Mouse (Mus musculus) heart, embryonic 10.5 days (tissue): ENCODE measurements around the gene Actg2. TPM values are rescaled to one million over a fixed set of nuclear protein-coding genes. Genes with fewer than 3 reads are reported as not detected.

Experiments
- DNase-seq: peaks from one replicate; pipeline ENCODE4 v3.0.0-alpha.2; 2017; ENCODE audit warnings: low spot score
- H3K27ac ChIP-seq: fragments of 300-500 bp; sonication (generic); 2 replicates; pipeline ENCODE4 v1.5.1; 2016; ENCODE audit warnings: mild to moderate bottlenecking
- H3K27me3 ChIP-seq: fragments of 300-500 bp; sonication (generic); 2 replicates; pipeline ENCODE4 v1.6.1; 2016; ENCODE audit warnings: mild to moderate bottlenecking; ENCODE audit not compliant: poor library complexity, insufficient read depth, severe bottlenecking
- H3K36me3 ChIP-seq: fragments of 300-500 bp; sonication (generic); 2 replicates; pipeline ENCODE4 v1.6.1; 2016; ENCODE audit warnings: mild to moderate bottlenecking, moderate library complexity
- H3K4me1 ChIP-seq: fragments of 300-500 bp; sonication (generic); 2 replicates; pipeline ENCODE4 v1.6.1; 2016; ENCODE audit warnings: mild to moderate bottlenecking
- H3K4me3 ChIP-seq: fragments of 300-500 bp; sonication (generic); 2 replicates; pipeline ENCODE4 v1.5.1; 2016; ENCODE audit warnings: mild to moderate bottlenecking, moderate library complexity
- H3K9me3 ChIP-seq: fragments of 300-500 bp; sonication (generic); 2 replicates; pipeline ENCODE4 v1.6.1; 2016; ENCODE audit warnings: mild to moderate bottlenecking, moderate library complexity
- WGBS: fragments of 180-500 bp; shearing (Covaris S2); methylation state at CpG from one replicate; pipeline ENCODE4 v1.1.7; 2016; 5-methylcytosine and 5-hydroxymethylcytosine counted together
- polyA plus RNA-seq: library from polyadenylated mRNA; unstranded; fragments of >200 nt; fragmentation: Nextera tagmentation; extraction: Ambion mirVana; gene quantifications from 2 replicates; pipeline ENCODE4 v1.2.1, GENCODE M21; 2016

Gene Actg2
- polyA plus RNA-seq, 1 experiment from 2014 or later: 7.0 TPM

GRCm38 (mm10) chr6:83487298-83487697 is 48.8 kb downstream of the Actg2 start:
- 84% methylated on average over 4 of the region's 4 CpGs for WGBS
- Histone ChIP-seq H3K27me3 (no peaks in the 10 kb centered on the region), H3K9me3 (no peaks in the 10 kb centered on the region), H3K27ac (no peak overlapping the region), H3K4me1 (0 out of 2 replicates have a peak, but pooled peaks cover 5% of the 10 kb centered on the region), H3K4me3 (no peak overlapping the region), H3K36me3 (peaks cover 80% of the 10 kb centered on the region)
- no peak for DNase-seq

- DNase-seq: no peak
- Histone ChIP-seq H3K9me3 (no peaks in the 10 kb centered on the region), H3K36me3 (peaks cover 94% of the 10 kb centered on the region), H3K27me3 (no peaks in the 10 kb centered on the region), H3K4me3 (no peak overlapping the region), H3K27ac (no peak overlapping the region), H3K4me1 (0 out of 2 replicates have a peak, but pooled peaks cover 5% of the 10 kb centered on the region)
- 76% methylated on average over 4 of the region's 4 CpGs for WGBS
Observed at GRCm38 (mm10) chr6:83485854-83486253, 50.2 kb downstream of the Actg2 start.

GRCm38 (mm10) chr6:83483776-83484175 is 52.3 kb downstream of the Actg2 start:
- no peak overlapping the region for H3K27ac ChIP-seq
- DNase-seq: no peak
- H3K4me3 ChIP-seq: no peak overlapping the region
- H3K27me3 ChIP-seq: no peaks in the 10 kb centered on the region
- no peaks in the 10 kb centered on the region for H3K9me3 ChIP-seq
- H3K4me1 ChIP-seq: 0 out of 2 replicates have a peak, but pooled peaks cover 5% of the 10 kb centered on the region
- 92% methylated on average over 7 of the region's 7 CpGs for whole genome bisulfite sequencing
- H3K36me3 ChIP-seq: peaks cover 90% of the 10 kb centered on the region

- WGBS: 59% methylated on average over 10 of the region's 10 CpGs
- Histone ChIP-seq H3K27ac (no peak overlapping the region), H3K4me3 (no peak overlapping the region), H3K27me3 (no peaks in the 10 kb centered on the region), H3K36me3 (peaks cover 82% of the 10 kb centered on the region), H3K4me1 (0 out of 2 replicates have a peak, but pooled peaks cover 5% of the 10 kb centered on the region), H3K9me3 (no peaks in the 10 kb centered on the region)
- no peak for DNase-seq
Observed at GRCm38 (mm10) chr6:83482418-83483085, 53.5 kb downstream of the Actg2 start.

- DNase-seq: no peak
- H3K27ac ChIP-seq: no peak overlapping the region
- no peak overlapping the region for H3K4me3 ChIP-seq
- peaks cover 61% of the 10 kb centered on the region for H3K36me3 ChIP-seq
- H3K4me1 ChIP-seq: peaks cover 17% of the 10 kb centered on the region; the same call in 1 of the 2 replicates
- no peaks in the 10 kb centered on the region for H3K9me3 ChIP-seq
- H3K27me3 ChIP-seq: no peaks in the 10 kb centered on the region
- 86% methylated on average over 6 of the region's 6 CpGs for WGBS
Observed at GRCm38 (mm10) chr6:83480019-83480655, 55.9 kb downstream of the Actg2 start.

GRCm38 (mm10) chr6:83479193-83479592 is 56.9 kb downstream of the Actg2 start:
- H3K36me3 ChIP-seq: peaks cover 52% of the 10 kb centered on the region
- H3K4me1 ChIP-seq: peaks cover 17% of the 10 kb centered on the region; the same call in 1 of the 2 replicates
- no peaks in the 10 kb centered on the region for H3K27me3 ChIP-seq
- DNase-seq: no peak
- H3K27ac ChIP-seq: no peak overlapping the region
- 76% methylated on average over 2 of the region's 2 CpGs for WGBS
- no peaks in the 10 kb centered on the region for H3K9me3 ChIP-seq
- H3K4me3 ChIP-seq: no peak overlapping the region

- Histone ChIP-seq H3K36me3 (peaks cover 47% of the 10 kb centered on the region), H3K4me3 (no peak overlapping the region), H3K27me3 (no peaks in the 10 kb centered on the region), H3K4me1 (peaks cover 17% of the 10 kb centered on the region; the same call in 1 of the 2 replicates), H3K9me3 (no peaks in the 10 kb centered on the region), H3K27ac (no peak overlapping the region)
- WGBS: 89% methylated on average over 7 of the region's 7 CpGs
- no peak for DNase-seq
Observed at GRCm38 (mm10) chr6:83478628-83479027, 57.4 kb downstream of the Actg2 start.

GRCm38 (mm10) chr6:83478217-83478616 is 57.8 kb downstream of the Actg2 start:
- Histone ChIP-seq H3K9me3 (no peaks in the 10 kb centered on the region), H3K4me3 (no peak overlapping the region), H3K27ac (no peak overlapping the region), H3K27me3 (no peaks in the 10 kb centered on the region), H3K36me3 (peaks cover 45% of the 10 kb centered on the region), H3K4me1 (peaks cover 17% of the 10 kb centered on the region; the same call in 1 of the 2 replicates)
- WGBS: 65% methylated on average over 4 of the region's 4 CpGs
- no peak for DNase-seq

GRCm38 (mm10) chr6:83475431-83475830 is 60.6 kb downstream of the Actg2 start:
- Histone ChIP-seq H3K4me3 (no peak overlapping the region), H3K4me1 (peaks cover 12% of the 10 kb centered on the region; the same call in 1 of the 2 replicates), H3K36me3 (peaks cover 19% of the 10 kb centered on the region), H3K9me3 (no peaks in the 10 kb centered on the region), H3K27ac (no peak overlapping the region), H3K27me3 (no peaks in the 10 kb centered on the region)
- no peak for DNase-seq
- WGBS: 73% methylated on average over 7 of the region's 7 CpGs

GRCm38 (mm10) chr6:83473240-83473639 is 62.8 kb downstream of the Actg2 start:
- WGBS: 84% methylated on average over 9 of the region's 9 CpGs
- H3K27me3 ChIP-seq: no peaks in the 10 kb centered on the region

GRCm38 (mm10) chr6:83471739-83472138 is 64.3 kb downstream of the Actg2 start:
- no peak for DNase-seq
- no peaks in the 10 kb centered on the region for H3K36me3 ChIP-seq
- no peak overlapping the region for H3K27ac ChIP-seq
- no peak overlapping the region for H3K4me3 ChIP-seq
- no peaks in the 10 kb centered on the region for H3K27me3 ChIP-seq
- no peaks in the 10 kb centered on the region for H3K9me3 ChIP-seq
- peaks cover 12% of the 10 kb centered on the region; the same call in 1 of the 2 replicates for H3K4me1 ChIP-seq
- 87% methylated on average over 7 of the region's 7 CpGs for WGBS

More at GRCm38 (mm10) chr6:83473240-83473639, 62.8 kb downstream of the Actg2 start:
- no peak for DNase-seq
- Histone ChIP-seq H3K9me3 (no peaks in the 10 kb centered on the region), H3K4me1 (peaks cover 12% of the 10 kb centered on the region; the same call in 1 of the 2 replicates), H3K27ac (no peak overlapping the region), H3K4me3 (no peak overlapping the region), H3K36me3 (peaks cover 4% of the 10 kb centered on the region; the same call in 1 of the 2 replicates)

GRCm38 (mm10) chr6:83464011-83464410 is 72.1 kb downstream of the Actg2 start:
- Histone ChIP-seq H3K4me1 (peaks cover 14% of the 10 kb centered on the region), H3K27ac (no peak overlapping the region), H3K27me3 (no peaks in the 10 kb centered on the region), H3K9me3 (no peaks in the 10 kb centered on the region), H3K36me3 (no peaks in the 10 kb centered on the region), H3K4me3 (no peak overlapping the region)
- DNase-seq: no peak
